8 mouse cellular contexts compared by ENCODE assay signal in genomic region chr12:69422827-69423537, GRCm38 (mm10). TPM values are rescaled to one million over a fixed set of nuclear protein-coding genes. Genes with fewer than 3 reads are reported as not detected.
DNase-seq lines count a peak whose midpoint lies in the region; ATAC-seq and TF ChIP-seq lines count a peak whose summit lies in the region.

No protein-coding gene starts in this region.

- no peak for DNase-seq in layer of hippocampus, adult 2 months (ENCODE audit: low spot score in 2 of 2)
- DNase-seq in layer of hippocampus, adult 18-20 months (ENCODE audit: low spot score in 2 of 2) = no peak
- DNase-seq in lung, adult 2 months = no peak
- no peak for DNase-seq in MN1 (ENCODE audit: low spot score)

- no peak overlapping the region for H3K4me2 ChIP-seq in heart, embryonic 11.5 days
- peak overlapping the region; percentile 16; the same call in 1 of the 2 replicates for H3K4me2 ChIP-seq in stomach, embryonic 15.5 days
- H3K4me2 ChIP-seq in hindbrain, embryonic 13.5 days = no peak overlapping the region
- H3K4me2 ChIP-seq in hindbrain, embryonic 16.5 days (ENCODE audit: low read length) = no peak overlapping the region

- no peaks in the 10 kb centered on the region for H3K9me3 ChIP-seq in heart, embryonic 11.5 days (replicated peaks; ENCODE audit: control insufficient read depth, low read length)
- H3K9me3 ChIP-seq in stomach, embryonic 15.5 days = no peaks in the 10 kb centered on the region
- 0 out of 2 replicates have a peak, but pooled peaks cover 6% of the 10 kb centered on the region for H3K9me3 ChIP-seq in hindbrain, embryonic 13.5 days
- peaks cover 3% of the 10 kb centered on the region; the same call in 1 of the 2 replicates for H3K9me3 ChIP-seq in hindbrain, embryonic 16.5 days (ENCODE audit: control insufficient read depth, low read length)

- no peak for TF ChIP-seq POLR2A in lung, adult 2 months (IDR thresholded peaks at IDR 0.05; ENCODE audit: borderline replicate concordance, extremely low read depth, low read depth, low read length)

- H3K27ac ChIP-seq in layer of hippocampus, adult 2 months = peak overlapping the region; percentile 32; the same call in 1 of the 2 replicates
- H3K27ac ChIP-seq in heart, embryonic 11.5 days (ENCODE audit: low read depth, low read length) = 0 out of 2 replicates have a peak overlapping the region, but pooled peaks have one; percentile 22
- H3K27ac ChIP-seq in stomach, embryonic 15.5 days = peak overlapping the region; percentile 90
- no peak overlapping the region for H3K27ac ChIP-seq in hindbrain, embryonic 13.5 days
- H3K27ac ChIP-seq in hindbrain, embryonic 16.5 days (ENCODE audit: low read depth, low read length) = no peak overlapping the region

- no peak for ATAC-seq in heart, embryonic 11.5 days (replicated peaks; ENCODE audit: insufficient number of reproducible peaks, low FRiP score, low TSS enrichment)
- peak; percentile 53; the same call in 1 of the 2 replicates for ATAC-seq in stomach, embryonic 15.5 days (ENCODE audit: insufficient read depth, low FRiP score, low read depth)
- no peak for ATAC-seq in hindbrain, embryonic 13.5 days (ENCODE audit: low FRiP score)
- ATAC-seq in hindbrain, embryonic 16.5 days = no peak

- peaks cover 3% of the 10 kb centered on the region; the same call in 1 of the 2 replicates for H3K4me1 ChIP-seq in heart, embryonic 11.5 days (ENCODE audit: control insufficient read depth, insufficient read depth, low read length)
- H3K4me1 ChIP-seq in lung, adult 2 months (ENCODE audit: control insufficient read depth, insufficient read depth, low read length) = peaks cover 8% of the 10 kb centered on the region; the same call in 1 of the 2 replicates
- no peaks in the 10 kb centered on the region; the same call in 1 of the 2 replicates for H3K4me1 ChIP-seq in stomach, embryonic 15.5 days
- peaks cover 4% of the 10 kb centered on the region for H3K4me1 ChIP-seq in hindbrain, embryonic 13.5 days (replicated peaks)
- H3K4me1 ChIP-seq in hindbrain, embryonic 16.5 days (ENCODE audit: control insufficient read depth, insufficient read depth, low read depth, low read length) = no peaks in the 10 kb centered on the region

- TF ChIP-seq CTCF in layer of hippocampus, adult 2 months (conservative IDR thresholded peaks at IDR 0.05) = no peak
- no peak for TF ChIP-seq CTCF in lung, adult 2 months (IDR thresholded peaks at IDR 0.05; ENCODE audit: insufficient read depth, low read length)

- WGBS in heart, embryonic 11.5 days (ENCODE audit: insufficient replicate concordance) = 76% methylated on average over 20 of the region's 20 CpGs
- 38% methylated on average over 20 of the region's 20 CpGs for WGBS in lung, adult 2 months
- 68% methylated on average over 20 of the region's 20 CpGs for WGBS in stomach, embryonic 15.5 days
- whole genome bisulfite sequencing in hindbrain, embryonic 13.5 days = 88% methylated on average over 20 of the region's 20 CpGs
- 87% methylated on average over 20 of the region's 20 CpGs for WGBS in hindbrain, embryonic 16.5 days

- H3K9ac ChIP-seq in heart, embryonic 11.5 days (ENCODE audit: low read depth, low read length) = no peak overlapping the region
- no peak overlapping the region for H3K9ac ChIP-seq in stomach, embryonic 15.5 days
- H3K9ac ChIP-seq in hindbrain, embryonic 13.5 days = no peak overlapping the region
- H3K9ac ChIP-seq in hindbrain, embryonic 16.5 days (ENCODE audit: low read depth, low read length) = no peak overlapping the region

- H3K4me3 ChIP-seq in layer of hippocampus, adult 2 months = no peak overlapping the region
- H3K4me3 ChIP-seq in heart, embryonic 11.5 days (ENCODE audit: low read depth, low read length) = no peak overlapping the region
- peak overlapping the region; percentile 7 for H3K4me3 ChIP-seq in lung, adult 2 months (replicated peaks; ENCODE audit: extremely low read depth, low read depth, low read length)
- no peak overlapping the region for H3K4me3 ChIP-seq in stomach, embryonic 15.5 days (replicated peaks)
- no peak overlapping the region for H3K4me3 ChIP-seq in hindbrain, embryonic 13.5 days
- H3K4me3 ChIP-seq in hindbrain, embryonic 16.5 days (ENCODE audit: low read length) = no peak overlapping the region

- H3K36me3 ChIP-seq in heart, embryonic 11.5 days (ENCODE audit: control insufficient read depth, insufficient read depth, low read length) = no peaks in the 10 kb centered on the region
- H3K36me3 ChIP-seq in stomach, embryonic 15.5 days = no peaks in the 10 kb centered on the region
- H3K36me3 ChIP-seq in hindbrain, embryonic 13.5 days = no peaks in the 10 kb centered on the region
- H3K36me3 ChIP-seq in hindbrain, embryonic 16.5 days (ENCODE audit: control insufficient read depth, insufficient read depth, low read length) = no peaks in the 10 kb centered on the region

- no peaks in the 10 kb centered on the region for H3K27me3 ChIP-seq in heart, embryonic 11.5 days (ENCODE audit: control insufficient read depth, insufficient read depth, low read length)
- no peaks in the 10 kb centered on the region for H3K27me3 ChIP-seq in stomach, embryonic 15.5 days (replicated peaks)
- no peaks in the 10 kb centered on the region for H3K27me3 ChIP-seq in hindbrain, embryonic 13.5 days
- no peaks in the 10 kb centered on the region for H3K27me3 ChIP-seq in hindbrain, embryonic 16.5 days (replicated peaks; ENCODE audit: control insufficient read depth, insufficient read depth, low read length)

RNA-seq across cellular contexts. Expression of gene Gm9887, which starts 50.7 kb away (rescaled TPM):
- total RNA-seq in layer of hippocampus, adult 2 months (2021) = 1 to 10 TPM in 1 of 2 experiments, under 1 TPM in 1; 0.61 to 1.1 TPM
- total RNA-seq in layer of hippocampus, adult 18-20 months (2021) = not detected
- polyA plus RNA-seq in heart, embryonic 11.5 days (2014; fragmentation: Nextera tagmentation; extraction: Ambion mirVana) = 1.3 and 1.5 TPM in 2 replicates
- polyA plus RNA-seq in lung, adult 2 months (2012; rRNA removed) = 2.3 and 5.2 TPM in 2 replicates
- polyA plus RNA-seq in stomach, embryonic 15.5 days (2015; fragmentation: Nextera tagmentation; extraction: Ambion mirVana) = 2.3 TPM in 2 replicates
- 0.81 and 1.4 TPM in 2 replicates for polyA plus RNA-seq in hindbrain, embryonic 13.5 days (2015; fragmentation: Nextera tagmentation; extraction: Ambion mirVana)
- 0.56 and 0.66 TPM in 2 replicates for polyA plus RNA-seq in hindbrain, embryonic 16.5 days (2015; fragmentation: Nextera tagmentation; extraction: Ambion mirVana)

RNA-seq across cellular contexts. Expression of gene Arf6, which starts 51.0 kb away (rescaled TPM):
- total RNA-seq in layer of hippocampus, adult 2 months (2021) = 10 to 100 TPM; 50.1 to 50.3 TPM
- total RNA-seq in layer of hippocampus, adult 18-20 months (2021) = 10 to 100 TPM; 47.2 to 49.9 TPM
- polyA plus RNA-seq in heart, embryonic 11.5 days (2014; fragmentation: Nextera tagmentation; extraction: Ambion mirVana) = 38.0 and 41.6 TPM in 2 replicates
- 164 and 217 TPM in 2 replicates for polyA plus RNA-seq in lung, adult 2 months (2012; rRNA removed)
- polyA plus RNA-seq in stomach, embryonic 15.5 days (2015; fragmentation: Nextera tagmentation; extraction: Ambion mirVana) = 59.4 and 63.7 TPM in 2 replicates
- polyA plus RNA-seq in hindbrain, embryonic 13.5 days (2015; fragmentation: Nextera tagmentation; extraction: Ambion mirVana) = 26.0 and 28.5 TPM in 2 replicates
- polyA plus RNA-seq in hindbrain, embryonic 16.5 days (2015; fragmentation: Nextera tagmentation; extraction: Ambion mirVana) = 20.7 and 21.8 TPM in 2 replicates

Comparison
In these comparisons a context has a peak if more than half of its experiments do, and no peak if none do; other contexts are left out.
1. H3K27ac ChIP-seq: peak in layer of hippocampus, adult 2 months (single experiment), heart, embryonic 11.5 days (single experiment) and stomach, embryonic 15.5 days (single experiment); none in hindbrain, embryonic 13.5 days (single experiment) and hindbrain, embryonic 16.5 days (single experiment).